Mouse (Mus musculus): ENCODE measurements around the gene Gm20388. TPM values are rescaled to one million over a fixed set of nuclear protein-coding genes. Genes with fewer than 3 reads are reported as not detected.
"Not testable (repeated sequence)": the region's sequence is repeated elsewhere in the genome, so short reads cannot be mapped to it uniquely, and the experiment has no call there.

Gene Gm20388
- polyA plus RNA-seq, 1 experiment from 2014 or later, result not detected

DNA sequence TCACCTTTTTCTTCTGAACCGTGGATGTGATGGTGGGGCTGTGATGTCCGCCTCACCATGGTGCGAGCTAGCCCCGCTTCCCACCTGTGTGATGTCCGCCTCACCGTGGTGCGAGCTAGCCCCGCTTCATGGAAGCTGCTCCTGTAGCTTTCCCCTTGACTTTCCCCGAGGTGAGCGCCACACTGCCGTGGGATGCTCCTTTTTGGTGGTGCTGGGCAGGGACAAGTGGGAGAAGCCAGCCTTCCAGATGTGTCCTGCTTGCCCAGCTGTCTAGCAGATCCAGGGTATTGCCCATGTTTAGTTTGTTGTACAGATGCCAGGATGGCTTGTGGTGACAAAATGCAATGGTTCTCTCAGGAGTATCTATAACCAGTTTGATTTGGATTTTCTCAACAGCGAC, 1752.5 kb downstream of the Gm20388 start:
- H3K4me1 ChIP-seq (ENCODE audit: control insufficient read depth, insufficient read depth, low read length), result peaks cover 11% of the 10 kb centered on the region
- H3K9ac ChIP-seq (ENCODE audit: low read depth, low read length), result no peak overlapping the region
- H3K4me3 ChIP-seq (ENCODE audit: low read length), result no peak overlapping the region
- no peak overlapping the region for H3K4me2 ChIP-seq (replicated peaks; ENCODE audit: low read depth, low read length)
- no peak overlapping the region for H3K27ac ChIP-seq (ENCODE audit: low read depth, low read length)
- H3K27me3 ChIP-seq (ENCODE audit: control insufficient read depth, insufficient read depth, low read length), result no peaks in the 10 kb centered on the region
- 94% methylated on average over 12 of the region's 12 CpGs for WGBS
- no peaks in the 10 kb centered on the region for H3K9me3 ChIP-seq (ENCODE audit: control insufficient read depth, low read length)
- no peak for ATAC-seq (ENCODE audit: low FRiP score, low TSS enrichment)
- H3K36me3 ChIP-seq (ENCODE audit: control insufficient read depth, insufficient read depth, low read length), result no peaks in the 10 kb centered on the region

DNA sequence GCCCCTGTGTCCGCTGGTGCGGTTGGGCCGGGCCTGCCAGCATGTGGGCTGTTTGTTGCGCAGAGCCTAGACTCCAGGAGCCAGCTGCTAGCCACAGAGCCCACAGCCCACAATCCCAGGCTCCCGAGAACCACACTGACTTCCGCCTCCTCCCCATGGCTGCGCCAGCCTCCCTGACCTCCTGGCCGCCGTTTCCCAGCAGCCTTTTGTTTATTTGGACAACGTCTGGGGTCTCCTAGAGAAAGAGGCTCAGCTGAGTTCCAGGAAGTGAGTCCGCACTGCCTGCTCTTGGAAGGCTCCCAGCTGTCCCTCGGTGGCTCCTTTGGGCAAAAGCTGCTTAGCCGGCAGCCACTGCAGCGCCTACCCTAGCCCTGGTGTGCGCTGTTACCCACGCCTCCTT, 1754.7 kb downstream of the Gm20388 start:
- H3K36me3 ChIP-seq (ENCODE audit: control insufficient read depth, insufficient read depth, low read length), result no peaks in the 10 kb centered on the region
- no peaks in the 10 kb centered on the region for H3K27me3 ChIP-seq (ENCODE audit: control insufficient read depth, insufficient read depth, low read length)
- H3K9ac ChIP-seq (ENCODE audit: low read depth, low read length), result peak overlapping the region; percentile 40; the same call in 1 of the 2 replicates
- 3% methylated on average over 16 of the region's 16 CpGs for WGBS
- no peaks in the 10 kb centered on the region for H3K9me3 ChIP-seq (ENCODE audit: control insufficient read depth, low read length)
- ATAC-seq (ENCODE audit: low FRiP score, low TSS enrichment), result peak; percentile 85
- peak overlapping the region; percentile 33 for H3K4me2 ChIP-seq (replicated peaks; ENCODE audit: low read depth, low read length)
- H3K27ac ChIP-seq (ENCODE audit: low read depth, low read length), result peak overlapping the region; percentile 73
- H3K4me1 ChIP-seq (ENCODE audit: control insufficient read depth, insufficient read depth, low read length), result peaks cover 11% of the 10 kb centered on the region
- peak overlapping the region; percentile 7 for H3K4me3 ChIP-seq (ENCODE audit: low read length)

DNA sequence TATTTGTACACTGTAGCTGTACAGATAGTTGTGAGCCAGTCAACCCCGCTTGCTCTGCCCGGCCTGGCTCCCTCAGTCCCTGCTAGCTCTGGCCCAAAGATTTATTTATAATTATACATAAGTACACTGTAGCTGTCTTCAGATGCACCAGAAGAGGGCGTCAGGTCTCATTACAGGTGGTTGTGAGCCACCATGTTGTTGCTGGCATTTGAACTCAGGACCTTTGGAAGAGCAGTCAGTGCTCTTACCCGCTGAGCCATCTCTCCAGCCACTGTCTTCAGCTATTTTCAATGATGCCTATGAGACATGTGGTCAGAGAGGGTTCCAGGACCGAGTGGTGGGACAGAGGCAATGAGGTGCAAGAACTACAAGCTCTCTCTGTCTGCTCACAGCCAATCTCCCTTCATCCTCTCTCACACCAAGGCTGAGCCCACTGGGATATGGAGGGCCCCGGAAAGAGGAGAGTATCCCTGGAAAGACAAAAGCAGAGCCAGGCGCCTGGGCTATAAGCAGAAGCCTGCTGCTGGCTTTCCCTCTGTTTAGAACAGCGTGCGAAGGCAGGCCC, 1757.4 kb downstream of the Gm20388 start:
- H3K4me1 ChIP-seq (ENCODE audit: control insufficient read depth, insufficient read depth, low read length), result peaks cover 11% of the 10 kb centered on the region
- not testable (repeated sequence) for H3K36me3 ChIP-seq (ENCODE audit: control insufficient read depth, insufficient read depth, low read length); H3K9me3 ChIP-seq (ENCODE audit: control insufficient read depth, low read length); H3K9ac ChIP-seq (ENCODE audit: low read depth, low read length); ATAC-seq (ENCODE audit: low FRiP score, low TSS enrichment); H3K4me2 ChIP-seq (replicated peaks; ENCODE audit: low read depth, low read length); H3K4me3 ChIP-seq (ENCODE audit: low read length); H3K27me3 ChIP-seq (ENCODE audit: control insufficient read depth, insufficient read depth, low read length)
- H3K27ac ChIP-seq (ENCODE audit: low read depth, low read length), result 0 out of 2 replicates have a peak overlapping the region, but pooled peaks have one; percentile 17
- 80% methylated on average over 9 of the region's 9 CpGs for whole genome bisulfite sequencing

DNA sequence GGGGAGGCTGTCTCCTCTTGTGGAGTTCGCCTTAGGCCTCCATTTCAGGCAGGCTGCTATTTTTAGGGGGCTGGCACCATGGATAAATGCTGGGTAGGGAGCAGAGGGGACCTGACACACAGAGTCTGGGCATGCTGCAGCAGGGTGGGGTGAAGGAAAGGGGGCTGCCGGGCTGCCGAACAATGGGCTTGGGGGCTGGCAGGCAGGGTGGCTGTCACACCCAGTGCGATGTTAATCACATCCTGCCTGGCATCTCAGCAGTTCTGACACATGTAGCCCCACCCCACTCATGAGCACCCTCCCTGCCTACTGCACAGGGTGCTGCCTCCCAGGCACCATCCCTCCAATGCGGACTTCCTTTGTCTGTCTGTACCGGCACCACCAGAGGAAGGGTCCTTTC, 1757.9 kb downstream of the Gm20388 start:
- H3K27me3 ChIP-seq (ENCODE audit: control insufficient read depth, insufficient read depth, low read length), result no peaks in the 10 kb centered on the region
- H3K27ac ChIP-seq (ENCODE audit: low read depth, low read length), result 0 out of 2 replicates have a peak overlapping the region, but pooled peaks have one; percentile 17
- no peak overlapping the region for H3K4me2 ChIP-seq (replicated peaks; ENCODE audit: low read depth, low read length)
- ATAC-seq (ENCODE audit: low FRiP score, low TSS enrichment), result no peak
- no peaks in the 10 kb centered on the region for H3K36me3 ChIP-seq (ENCODE audit: control insufficient read depth, insufficient read depth, low read length)
- H3K9ac ChIP-seq (ENCODE audit: low read depth, low read length), result no peak overlapping the region
- WGBS, result 53% methylated on average over 6 of the region's 6 CpGs
- H3K9me3 ChIP-seq (ENCODE audit: control insufficient read depth, low read length), result no peaks in the 10 kb centered on the region
- no peak overlapping the region for H3K4me3 ChIP-seq (ENCODE audit: low read length)
- peaks cover 11% of the 10 kb centered on the region for H3K4me1 ChIP-seq (ENCODE audit: control insufficient read depth, insufficient read depth, low read length)

DNA sequence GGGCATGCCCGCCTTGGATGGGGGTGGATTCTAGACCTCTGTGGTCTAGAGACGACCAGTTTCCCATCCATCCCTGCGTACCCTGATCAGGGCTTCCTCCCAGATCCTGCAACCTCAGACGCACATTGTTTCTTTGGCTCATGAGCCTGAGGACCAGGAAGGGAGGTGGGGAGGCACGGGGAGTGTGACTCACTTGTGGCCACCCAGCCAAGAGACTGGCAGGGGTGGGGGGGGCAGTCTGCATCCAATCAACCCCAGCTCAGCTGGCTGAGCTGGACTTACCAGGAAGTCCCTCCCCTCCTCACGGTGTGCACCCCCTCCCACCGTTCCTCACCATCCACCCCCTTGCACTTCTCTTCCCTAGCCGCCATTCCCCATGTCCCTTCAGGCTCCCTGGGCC, 1758.6 kb downstream of the Gm20388 start:
- Histone ChIP-seq H3K27ac (ENCODE audit: low read depth, low read length) (no peak overlapping the region), H3K9me3 (ENCODE audit: control insufficient read depth, low read length) (no peaks in the 10 kb centered on the region), H3K4me3 (ENCODE audit: low read length) (no peak overlapping the region), H3K36me3 (ENCODE audit: control insufficient read depth, insufficient read depth, low read length) (no peaks in the 10 kb centered on the region), H3K4me1 (ENCODE audit: control insufficient read depth, insufficient read depth, low read length) (peaks cover 11% of the 10 kb centered on the region), H3K9ac (ENCODE audit: low read depth, low read length) (no peak overlapping the region), H3K4me2 (replicated peaks; ENCODE audit: low read depth, low read length) (no peak overlapping the region), H3K27me3 (ENCODE audit: control insufficient read depth, insufficient read depth, low read length) (no peaks in the 10 kb centered on the region)
- ATAC-seq (ENCODE audit: low FRiP score, low TSS enrichment), result no peak
- 19% methylated on average over 8 of the region's 8 CpGs for WGBS

DNA sequence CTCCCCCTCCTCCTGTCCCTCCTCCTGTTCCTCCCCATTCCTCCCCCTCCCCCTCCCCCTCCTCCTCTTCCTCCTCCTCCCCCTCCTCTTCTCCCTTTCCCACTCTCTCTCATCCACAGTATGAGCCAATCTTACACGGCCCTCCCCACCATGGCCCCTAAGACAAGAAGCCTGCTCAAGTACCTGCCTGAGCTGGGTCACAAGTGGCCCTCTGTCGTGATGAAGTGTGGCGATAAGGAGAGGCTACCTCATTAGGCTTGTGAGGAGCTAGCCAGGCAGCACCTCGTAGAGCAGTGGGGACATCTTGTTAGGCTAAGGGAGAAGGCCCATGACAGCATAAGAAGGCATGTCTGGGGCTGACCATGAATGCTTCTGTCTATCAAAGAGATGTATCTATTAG, 1762.5 kb downstream of the Gm20388 start:
- H3K9ac ChIP-seq (ENCODE audit: low read depth, low read length), result no peak overlapping the region
- H3K27ac ChIP-seq (ENCODE audit: low read depth, low read length), result no peak overlapping the region
- no peaks in the 10 kb centered on the region for H3K27me3 ChIP-seq (ENCODE audit: control insufficient read depth, insufficient read depth, low read length)
- no peaks in the 10 kb centered on the region for H3K36me3 ChIP-seq (ENCODE audit: control insufficient read depth, insufficient read depth, low read length)
- H3K4me2 ChIP-seq (replicated peaks; ENCODE audit: low read depth, low read length), result no peak overlapping the region
- no peak for ATAC-seq (ENCODE audit: low FRiP score, low TSS enrichment)
- H3K4me1 ChIP-seq (ENCODE audit: control insufficient read depth, insufficient read depth, low read length), result no peaks in the 10 kb centered on the region
- H3K4me3 ChIP-seq (ENCODE audit: low read length), result no peak overlapping the region
- 62% methylated on average over 4 of the region's 4 CpGs for WGBS
- H3K9me3 ChIP-seq (ENCODE audit: control insufficient read depth, low read length), result no peaks in the 10 kb centered on the region

DNA sequence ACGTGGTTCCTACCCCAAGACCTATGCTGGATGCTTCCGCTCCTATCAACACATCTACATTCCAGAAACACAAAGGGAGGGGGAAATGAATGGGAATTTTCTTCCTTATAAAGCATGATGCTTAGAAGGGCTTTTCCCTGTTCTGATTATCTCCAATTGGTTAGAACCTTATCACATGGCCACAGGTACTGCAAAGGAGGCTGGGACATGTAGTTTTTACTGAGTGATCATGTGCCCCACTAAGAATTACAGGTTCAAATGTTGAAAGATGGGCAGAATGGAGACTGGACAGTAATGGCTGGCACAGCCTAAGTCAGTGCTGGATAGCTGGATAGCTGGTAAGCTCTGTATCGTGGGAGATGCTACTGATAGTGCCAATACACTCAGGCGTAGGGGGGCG, 1763.3 kb downstream of the Gm20388 start:
- H3K27ac ChIP-seq (ENCODE audit: low read depth, low read length), result no peak overlapping the region
- 75% methylated on average over 5 of the region's 5 CpGs for WGBS
- H3K9ac ChIP-seq (ENCODE audit: low read depth, low read length), result no peak overlapping the region
- no peak overlapping the region for H3K4me3 ChIP-seq (ENCODE audit: low read length)
- no peak overlapping the region for H3K4me2 ChIP-seq (replicated peaks; ENCODE audit: low read depth, low read length)
- H3K36me3 ChIP-seq (ENCODE audit: control insufficient read depth, insufficient read depth, low read length), result no peaks in the 10 kb centered on the region
- H3K9me3 ChIP-seq (ENCODE audit: control insufficient read depth, low read length), result no peaks in the 10 kb centered on the region
- no peaks in the 10 kb centered on the region for H3K27me3 ChIP-seq (ENCODE audit: control insufficient read depth, insufficient read depth, low read length)
- no peak for ATAC-seq (ENCODE audit: low FRiP score, low TSS enrichment)
- H3K4me1 ChIP-seq (ENCODE audit: control insufficient read depth, insufficient read depth, low read length), result no peaks in the 10 kb centered on the region

DNA sequence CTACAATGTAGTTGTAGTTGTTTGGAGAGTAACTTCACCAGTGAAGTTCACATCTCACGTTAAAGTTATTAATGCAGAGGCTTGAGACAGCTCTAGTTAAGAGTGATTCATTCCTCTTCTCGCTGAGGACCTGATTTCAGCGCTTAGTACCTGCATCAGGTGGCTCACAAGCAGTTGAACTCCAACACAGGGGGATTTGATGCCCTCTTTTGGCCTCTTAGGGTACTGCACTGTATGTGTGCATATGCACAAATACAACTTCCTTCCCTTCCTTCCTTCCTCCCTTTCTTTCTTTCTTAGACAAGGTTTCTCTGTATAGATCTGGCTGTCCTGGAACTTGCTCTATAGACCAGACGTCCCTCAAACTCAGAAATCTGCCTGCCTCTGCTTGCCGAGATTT, 1763.9 kb downstream of the Gm20388 start:
- no peak overlapping the region for H3K27ac ChIP-seq (ENCODE audit: low read depth, low read length)
- H3K4me3 ChIP-seq (ENCODE audit: low read length), result no peak overlapping the region
- no peak overlapping the region for H3K9ac ChIP-seq (ENCODE audit: low read depth, low read length)
- 55% methylated on average over 5 of the region's 5 CpGs for WGBS
- H3K4me2 ChIP-seq (replicated peaks; ENCODE audit: low read depth, low read length), result no peak overlapping the region
- H3K36me3 ChIP-seq (ENCODE audit: control insufficient read depth, insufficient read depth, low read length), result no peaks in the 10 kb centered on the region
- no peaks in the 10 kb centered on the region for H3K4me1 ChIP-seq (ENCODE audit: control insufficient read depth, insufficient read depth, low read length)
- H3K9me3 ChIP-seq (ENCODE audit: control insufficient read depth, low read length), result no peaks in the 10 kb centered on the region
- no peaks in the 10 kb centered on the region for H3K27me3 ChIP-seq (ENCODE audit: control insufficient read depth, insufficient read depth, low read length)
- ATAC-seq (ENCODE audit: low FRiP score, low TSS enrichment), result no peak

DNA sequence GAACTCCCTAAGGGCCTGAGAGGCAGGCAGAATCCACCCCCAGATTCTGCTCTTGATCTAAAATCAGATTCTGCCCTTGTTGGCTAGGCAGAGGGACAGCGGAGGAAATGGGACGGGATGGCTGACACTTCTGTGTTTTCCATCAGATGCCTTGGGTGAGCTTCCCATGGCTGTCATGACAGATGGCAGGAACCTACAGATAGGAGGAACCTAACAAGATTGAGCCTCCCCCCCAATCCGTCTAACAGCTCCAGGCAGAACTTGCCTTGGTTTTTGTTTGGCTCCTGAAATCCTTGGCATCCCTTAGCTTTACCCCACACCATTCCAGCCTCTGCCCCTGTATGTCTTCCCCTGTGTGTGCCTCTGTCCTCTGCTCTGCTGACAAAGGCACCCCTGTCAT, 1764.5 kb downstream of the Gm20388 start:
- Histone ChIP-seq H3K36me3 (ENCODE audit: control insufficient read depth, insufficient read depth, low read length) (no peaks in the 10 kb centered on the region), H3K4me2 (replicated peaks; ENCODE audit: low read depth, low read length) (no peak overlapping the region), H3K27me3 (ENCODE audit: control insufficient read depth, insufficient read depth, low read length) (no peaks in the 10 kb centered on the region), H3K9me3 (ENCODE audit: control insufficient read depth, low read length) (no peaks in the 10 kb centered on the region), H3K4me3 (ENCODE audit: low read length) (no peak overlapping the region), H3K4me1 (ENCODE audit: control insufficient read depth, insufficient read depth, low read length) (no peaks in the 10 kb centered on the region), H3K9ac (ENCODE audit: low read depth, low read length) (no peak overlapping the region), H3K27ac (ENCODE audit: low read depth, low read length) (no peak overlapping the region)
- 77% methylated on average over 3 of the region's 3 CpGs for WGBS
- no peak for ATAC-seq (ENCODE audit: low FRiP score, low TSS enrichment)
